Mouse (Mus musculus) lung, adult 18-20 months (tissue): ENCODE measurements around the gene Stt3b.

Experiments
- DNase-seq, 2 experiments: peaks; one replicate each; pipeline ENCODE4 v3.0.0; 2022; ENCODE audit warnings: mixed read lengths in 2 of 2

Stt3b gene

GRCm38 (mm10) chr9:115210535-115210934, 99.7 kb downstream of the Stt3b start:
- DNase-seq: no peak

- no peak for DNase-seq
Observed at GRCm38 (mm10) chr9:115209737-115210136, 100.5 kb downstream of the Stt3b start.

- no peak for DNase-seq
Observed at GRCm38 (mm10) chr9:115206219-115206618, 104.0 kb downstream of the Stt3b start.

- DNase-seq: peak; percentile 63 to 74
Observed at GRCm38 (mm10) chr9:115205491-115205890, 104.7 kb downstream of the Stt3b start.

- no peak for DNase-seq
Observed at GRCm38 (mm10) chr9:115203136-115203535, 107.1 kb downstream of the Stt3b start.

- DNase-seq: no peak
Observed at GRCm38 (mm10) chr9:115201264-115201663, 109.0 kb downstream of the Stt3b start.

- no peak for DNase-seq
Observed at GRCm38 (mm10) chr9:115200166-115200862, 109.9 kb downstream of the Stt3b start.

- DNase-seq: peak; percentile 74 to 86
Observed at GRCm38 (mm10) chr9:115197082-115197481, 113.1 kb downstream of the Stt3b start.

- no peak for DNase-seq
Observed at GRCm38 (mm10) chr9:115192890-115193289, 117.3 kb downstream of the Stt3b start.
